Mouse (Mus musculus) gastrocnemius, adult 2 months (tissue): ENCODE data around the gene Xab2. TPM values are rescaled to one million over a fixed set of nuclear protein-coding genes. Genes with fewer than 3 reads are reported as not detected.

Experiments used
- DNase-seq: peaks from one replicate; pipeline ENCODE4 v3.0.0; 2022
- H3K27ac ChIP-seq: fragments of 200-600 bp; 2 replicates; pipeline ENCODE4 v1.8.1; 2022; ENCODE audit warnings: mild to moderate bottlenecking
- H3K4me3 ChIP-seq: fragments of 200-600 bp; 2 replicates; pipeline ENCODE4 v1.8.1; 2022; ENCODE audit warnings: mild to moderate bottlenecking, moderate library complexity
- CTCF ChIP-seq: fragments of 200-600 bp; IDR thresholded peaks from 2 replicates; pipeline ENCODE4 v1.8.1; 2022; ENCODE audit warnings: antibody characterized with exemption, mild to moderate bottlenecking, moderate library complexity
- intact Hi-C: fragments of 180-260 bp; cut with DNase I; formaldehyde crosslinking; loops from one replicate; pipeline ENCODE4 v1.15.1; 2025
- total RNA-seq, 2 experiments: library from RNA; stranded (reverse); gene quantifications; 2 replicates each; pipeline ENCODE4 v1.2.3; 2021

The Xab2 gene
- total RNA-seq, 2 experiments from 2014 or later, result 11.0 to 11.3 TPM

- no peak for TF ChIP-seq CTCF
- Histone ChIP-seq H3K4me3 (no peak overlapping the region), H3K27ac (no peak overlapping the region)
- DNase-seq, result no peak
- intact Hi-C loops, result no loop called here
These were observed 46.6 kb downstream of the Xab2 start for GRCm38 (mm10) chr8:3574546-3574945.

GRCm38 (mm10) chr8:3569784-3570183 lies 51.3 kb downstream of the Xab2 start:
- no peak overlapping the region for H3K27ac ChIP-seq
- TF ChIP-seq CTCF, result no peak
- DNase-seq, result no peak
- no peak overlapping the region for H3K4me3 ChIP-seq
- intact Hi-C loops, result no loop called here

- H3K4me3 ChIP-seq, result no peak overlapping the region
- DNase-seq, result no peak
- intact Hi-C loops, result no loop called here
- TF ChIP-seq CTCF, result no peak
- no peak overlapping the region for H3K27ac ChIP-seq
These were observed 52.7 kb downstream of the Xab2 start for GRCm38 (mm10) chr8:3568378-3568777.

- Histone ChIP-seq H3K27ac (no peak within 1 kb of the TSS), H3K4me3 (peak within 1 kb of the TSS; percentile 20; the same call in 1 of the 2 replicates)
- intact Hi-C loops, result no loop called here
- no peak for TF ChIP-seq CTCF
- DNase-seq, result no peak
These were observed 53.3 kb downstream of the Xab2 start, which contains the start of gene C330021F23Rik for GRCm38 (mm10) chr8:3567641-3568371. C330021F23Rik (plus strand) TSS chr8:3567990.

Other genes starting within 250 kb of the Xab2 start
- gene Arhgef18, start 228.3 kb downstream of the Xab2 start, total RNA-seq, result 10 to 100 TPM in 1 of 2 experiments, 1 to 10 TPM in 1; 6.9 to 11.8 TPM
- gene Pex11g, start 153.6 kb downstream of the Xab2 start, total RNA-seq, result 1 to 10 TPM; 2.3 to 2.6 TPM
- not detected for gene Tex45, start 150.5 kb downstream of the Xab2 start, total RNA-seq
- 10 to 100 TPM; 30.8 to 39.3 TPM for gene Zfp358, start 128.2 kb downstream of the Xab2 start, total RNA-seq
- 10 to 100 TPM; 23.5 to 24.9 TPM for gene Mcoln1, start 120.9 kb downstream of the Xab2 start, total RNA-seq
- 1 to 10 TPM; 8.7 to 9.3 TPM for gene Pnpla6, start 105.9 kb downstream of the Xab2 start, total RNA-seq
- not detected for gene C330021F23Rik, start 53.3 kb downstream of the Xab2 start, total RNA-seq
- under 1 TPM; 0.22 to 0.33 TPM for gene Camsap3, start 34.0 kb downstream of the Xab2 start, total RNA-seq
- 10 to 100 TPM; 87.7 to 92.0 TPM for gene Pet100, start 232 bp upstream of the Xab2 start, total RNA-seq
- gene Pcp2, start 4.2 kb upstream of the Xab2 start, total RNA-seq, result not detected
- 1 to 10 TPM; 2.7 to 5.5 TPM for gene Stxbp2, start 9.6 kb upstream of the Xab2 start, total RNA-seq
- 1 to 10 TPM in 1 of 2 experiments, under 1 TPM in 1; 0.87 to 3.0 TPM for gene Retn, start 34.5 kb upstream of the Xab2 start, total RNA-seq
- not detected for gene Mcemp1, start 44.4 kb upstream of the Xab2 start, total RNA-seq
- gene Fcor, start 51.0 kb upstream of the Xab2 start, total RNA-seq, result not detected
- 10 to 100 TPM; 18.2 to 20.7 TPM for gene Trappc5, start 55.0 kb upstream of the Xab2 start, total RNA-seq
- not detected for gene Fcer2a, start 72.9 kb upstream of the Xab2 start, total RNA-seq
- gene Clec4g, start 99.3 kb upstream of the Xab2 start, total RNA-seq, result not detected
- gene Cd209a, start 127.7 kb upstream of the Xab2 start, total RNA-seq, result under 1 TPM; 0.50 to 0.71 TPM
- not detected for gene Cd209e, start 233.0 kb upstream of the Xab2 start, total RNA-seq